Mouse (Mus musculus) liver, embryonic 14.5 days (tissue): ENCODE data around the gene Kpna7. TPM values are rescaled to one million over a fixed set of nuclear protein-coding genes. Genes with fewer than 3 reads are reported as not detected.

ENCODE experiments used
- ATAC-seq: fragments of 200-750 bp; cut with Nextera tagmentation; 2 replicates; pipeline ENCODE4 v1.8.0; 2017; ENCODE audit warnings: moderate number of reproducible peaks, mild to moderate bottlenecking, moderate library complexity; ENCODE audit not compliant: insufficient read depth
- DNase-seq, 3 experiments: peaks; one replicate each; pipeline ENCODE4 v3.0.0-alpha.2; 2012 to 2013; ENCODE audit warnings: low read depth in 3 of 3, low spot score in 3 of 3
- H3K27ac ChIP-seq: fragments of 300-500 bp; sonication (generic); 2 replicates; pipeline ENCODE4 v1.5.1; 2014; ENCODE audit warnings: moderate library complexity, mild to moderate bottlenecking, control low read depth, inconsistent platforms
- H3K27me3 ChIP-seq: fragments of 300-500 bp; sonication (generic); 2 replicates; pipeline ENCODE4 v1.6.1; 2014; ENCODE audit warnings: mild to moderate bottlenecking, low read length, moderate library complexity; ENCODE audit not compliant: control insufficient read depth, insufficient read depth
- H3K36me3 ChIP-seq: fragments of 300-500 bp; sonication (generic); replicated peaks from 2 replicates; pipeline ENCODE4 v1.6.1; 2014; ENCODE audit warnings: low read depth; ENCODE audit not compliant: control insufficient read depth, insufficient read depth
- H3K4me1 ChIP-seq, 2 experiments: fragments of 200-500 bp in 1 of 2; fragments of 300-500 bp in 1 of 2; sonication (generic) in 1 of 2; replicated peaks; 2 replicates each; pipeline ENCODE4 v1.6.1; 2012 to 2014; ENCODE audit warnings: antibody characterized with exemption in 1 of 2, inconsistent platforms in 1 of 2, low read length in 1 of 2; ENCODE audit not compliant: control insufficient read depth in 2 of 2, insufficient read depth in 2 of 2
- H3K4me2 ChIP-seq: fragments of 300-500 bp; sonication (generic); 2 replicates; pipeline ENCODE4 v1.6.1; 2014; ENCODE audit warnings: low read depth, mild to moderate bottlenecking, control low read depth, moderate library complexity
- H3K4me3 ChIP-seq, 2 experiments: fragments of 200-500 bp in 1 of 2; fragments of 300-500 bp in 1 of 2; sonication (generic) in 1 of 2; 2 replicates each; pipeline ENCODE4 v1.5.1; 2012 to 2014; ENCODE audit warnings: low read depth in 2 of 2, low read length in 2 of 2, mild to moderate bottlenecking in 2 of 2, control low read depth in 1 of 2, inconsistent platforms in 1 of 2, moderate library complexity in 1 of 2; ENCODE audit not compliant: insufficient read depth in 1 of 2
- H3K9ac ChIP-seq: fragments of 300-500 bp; sonication (generic); replicated peaks from 2 replicates; pipeline ENCODE4 v1.6.1; 2014; ENCODE audit warnings: mild to moderate bottlenecking, control low read depth, moderate library complexity
- H3K9me3 ChIP-seq: fragments of 300-500 bp; sonication (generic); 2 replicates; pipeline ENCODE4 v1.6.1; 2016; ENCODE audit warnings: low read length, mixed read lengths; ENCODE audit not compliant: control insufficient read depth
- CTCF ChIP-seq: IDR thresholded peaks from 2 replicates; pipeline ENCODE4 v1.5.1; 2016; ENCODE audit warnings: antibody characterized with exemption, low read depth, control low read depth
- EP300 ChIP-seq: IDR thresholded peaks from 2 replicates; pipeline ENCODE4 v1.6.1; 2016; ENCODE audit warnings: antibody characterized with exemption, low read depth
- WGBS: fragments of 180-500 bp; shearing (Covaris S2); extraction: QIAGEN DNeasy Blood & Tissue Kit; methylation state at CpG from one replicate; pipeline ENCODE4 v1.1.7; 2014; ENCODE audit not compliant: insufficient replicate concordance; 5-methylcytosine and 5-hydroxymethylcytosine counted together
- polyA plus RNA-seq, 2 experiments: library from polyadenylated mRNA; depleted of rRNA in 1 of 2; stranded (reverse) in 1 of 2; unstranded in 1 of 2; fragments of >200 nt; fragmentation: Nextera tagmentation in 1 of 2; extraction: Ambion mirVana in 1 of 2; gene quantifications; 2 replicates each; pipeline versions ENCODE4 v1.2.1 to v1.2.3; 2012 to 2014

The Kpna7 gene
- polyA plus RNA-seq, 2 experiments = 0.04 to 0.11 TPM

DNA sequence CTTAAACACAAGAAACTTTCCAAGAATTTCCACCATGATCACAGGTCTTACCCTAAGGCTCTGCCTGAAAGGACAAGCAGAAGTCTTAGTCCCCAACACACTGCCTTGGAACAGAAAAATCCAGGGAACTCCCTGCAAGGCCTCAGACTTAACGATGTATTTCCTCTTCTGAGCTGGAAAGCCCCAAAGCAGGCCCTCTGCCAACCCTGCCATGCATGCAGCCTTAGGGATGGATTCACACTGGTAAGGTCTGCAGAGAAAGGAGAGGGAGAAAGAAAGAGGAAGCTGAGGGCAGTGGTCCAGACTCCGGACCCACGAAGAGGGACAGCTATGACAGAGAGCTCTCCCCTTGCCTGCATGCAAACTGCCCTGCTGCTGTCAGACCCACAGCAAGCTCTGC, 120.4 kb downstream of the Kpna7 start:
- no peak overlapping the region for H3K9ac ChIP-seq
- 0 out of 4 replicates have a peak overlapping the region, but pooled peaks of 1 of the 2 experiments have one; percentile 0 for H3K4me3 ChIP-seq
- TF ChIP-seq CTCF (no peak), EP300 (no peak)
- H3K9me3 ChIP-seq = no peaks in the 10 kb centered on the region
- WGBS = 14% methylated on average over 3 of the region's 3 CpGs
- H3K4me1 ChIP-seq = peaks cover 0 to 7% of the 10 kb centered on the region in 2 experiments; a peak in 2 of 4 replicates
- H3K27me3 ChIP-seq = peaks cover 24% of the 10 kb centered on the region
- no peak overlapping the region; the same call in 1 of the 2 replicates for H3K4me2 ChIP-seq
- H3K27ac ChIP-seq = no peak overlapping the region
- DNase-seq (no peak), ATAC-seq (no peak)
- no peaks in the 10 kb centered on the region for H3K36me3 ChIP-seq

DNA sequence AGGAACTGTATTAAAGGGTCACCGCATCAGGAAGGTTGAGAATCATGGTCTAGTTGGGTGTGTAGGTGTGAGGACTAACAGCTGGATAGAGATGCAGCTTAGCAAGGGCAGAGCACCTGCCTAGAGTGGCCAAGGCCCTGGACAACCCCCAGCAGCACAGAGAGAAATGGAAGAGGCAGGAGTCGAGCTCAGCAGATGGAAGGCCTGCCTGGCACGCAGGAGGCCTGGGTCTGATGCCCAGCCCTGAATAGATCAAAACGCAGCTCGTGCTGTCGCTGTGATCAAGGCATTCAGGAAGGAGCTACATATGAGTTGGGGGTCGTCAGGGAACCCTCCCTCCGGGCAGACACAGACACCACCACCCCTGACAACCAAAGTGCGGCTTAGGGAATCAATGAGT, 125.6 kb downstream of the Kpna7 start:
- Histone ChIP-seq H3K27me3 (no peaks in the 10 kb centered on the region), H3K27ac (no peak overlapping the region), H3K9ac (no peak overlapping the region), H3K9me3 (no peaks in the 10 kb centered on the region), H3K4me1 (peaks cover 0 to 1% of the 10 kb centered on the region in 2 experiments; a peak in 1 of 4 replicates), H3K36me3 (no peaks in the 10 kb centered on the region), H3K4me3 (no peak overlapping the region), H3K4me2 (no peak overlapping the region)
- WGBS = 66% methylated on average over 9 of the region's 9 CpGs
- no peak for TF ChIP-seq CTCF
- ATAC-seq (no peak), DNase-seq (no peak)

DNA sequence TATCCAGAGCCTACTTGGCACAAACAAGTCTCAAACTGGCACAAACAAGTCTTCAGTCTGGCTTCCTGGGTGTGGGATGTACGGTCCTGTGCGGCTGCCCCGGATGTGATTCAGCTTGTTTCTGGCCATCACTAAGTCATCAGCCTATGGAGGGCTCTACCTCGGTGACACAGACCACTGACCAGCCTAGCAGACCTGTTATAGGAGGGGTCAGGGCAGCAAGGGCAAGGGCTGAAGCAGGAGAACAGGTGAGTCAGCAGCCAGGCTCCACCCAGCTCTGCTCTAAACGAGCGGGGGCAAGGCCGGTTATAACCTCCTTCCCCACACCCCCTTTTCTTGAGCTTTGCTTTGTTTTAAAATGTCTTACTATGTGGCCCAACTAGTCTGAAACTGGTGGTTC, 129.4 kb downstream of the Kpna7 start:
- WGBS = 64% methylated on average over 7 of the region's 7 CpGs
- H3K4me2 ChIP-seq = no peak overlapping the region
- no peaks in the 10 kb centered on the region for H3K9me3 ChIP-seq
- TF ChIP-seq EP300 (no peak), CTCF (no peak)
- DNase-seq = no peak
- no peaks in the 10 kb centered on the region for H3K36me3 ChIP-seq
- ATAC-seq = no peak
- no peaks in the 10 kb centered on the region for H3K27me3 ChIP-seq
- peaks cover 0 to 1% of the 10 kb centered on the region in 2 experiments; a peak in 1 of 4 replicates for H3K4me1 ChIP-seq
- H3K9ac ChIP-seq = no peak overlapping the region
- no peak overlapping the region for H3K27ac ChIP-seq
- no peak overlapping the region for H3K4me3 ChIP-seq

DNA sequence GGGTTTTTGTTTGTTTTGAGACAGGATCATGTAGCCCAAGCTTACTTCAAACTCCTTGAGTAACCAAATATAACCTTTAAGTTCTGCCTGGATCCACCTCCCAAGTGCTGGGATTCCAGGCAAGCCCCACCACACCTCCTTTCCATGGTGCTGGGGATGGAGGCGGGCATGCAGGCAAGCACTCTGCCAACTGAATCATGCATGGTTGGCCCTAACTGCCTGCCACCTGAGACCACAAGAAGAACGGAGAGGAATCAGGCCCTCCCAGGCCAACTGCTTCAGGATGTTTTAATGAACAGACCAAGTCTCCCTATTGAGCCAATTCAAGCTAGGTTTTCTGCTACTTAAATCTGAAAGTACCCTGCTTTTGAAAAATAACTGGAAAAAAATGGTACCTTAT, 131.2 kb downstream of the Kpna7 start:
- 49% methylated on average over 2 of the region's 2 CpGs for WGBS
- H3K4me1 ChIP-seq = peaks cover 0 to under 1% of the 10 kb centered on the region in 2 experiments; a peak in 1 of 4 replicates
- TF ChIP-seq EP300 (no peak), CTCF (no peak)
- no peak overlapping the region for H3K4me3 ChIP-seq
- H3K4me2 ChIP-seq = no peak overlapping the region
- ATAC-seq = no peak
- H3K9ac ChIP-seq = no peak overlapping the region
- H3K27me3 ChIP-seq = no peaks in the 10 kb centered on the region
- no peaks in the 10 kb centered on the region for H3K9me3 ChIP-seq
- no peak for DNase-seq
- no peak overlapping the region for H3K27ac ChIP-seq
- no peaks in the 10 kb centered on the region for H3K36me3 ChIP-seq

DNA sequence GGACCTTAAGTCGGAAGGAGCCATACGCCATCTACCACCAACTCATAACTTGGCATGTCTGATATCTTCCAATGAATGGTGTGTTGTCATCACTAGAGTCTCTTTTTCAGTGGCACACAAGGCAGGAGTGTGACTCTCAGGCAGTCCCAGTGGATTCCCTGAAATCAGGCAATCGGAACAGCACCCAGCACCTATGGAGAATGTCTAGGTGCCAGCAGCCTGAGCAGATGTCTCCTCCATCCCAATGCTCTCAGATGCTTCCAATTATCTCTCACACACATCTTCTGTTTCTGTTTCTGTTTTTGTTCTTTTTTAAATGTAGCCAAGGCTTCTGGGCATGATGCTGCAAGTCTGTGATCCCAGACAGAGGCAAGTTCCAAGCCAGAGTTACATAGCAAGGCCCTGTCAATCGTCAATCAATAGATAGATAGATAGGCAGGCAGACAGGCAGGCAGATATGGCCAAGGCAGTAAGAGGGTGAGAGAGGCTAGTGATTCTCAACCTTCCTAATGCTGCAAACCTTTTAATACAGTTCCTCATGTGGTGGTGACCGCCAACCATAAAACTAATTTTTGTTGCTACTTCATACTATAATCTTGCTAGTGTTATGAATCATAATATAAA, 133.3 kb downstream of the Kpna7 start:
- 74% methylated on average over 5 of the region's 5 CpGs for WGBS
- DNase-seq (no peak), ATAC-seq (no peak)
- H3K4me2 ChIP-seq = no peak overlapping the region
- no peaks in the 10 kb centered on the region for H3K4me1 ChIP-seq
- no peak overlapping the region for H3K9ac ChIP-seq
- no peak overlapping the region for H3K27ac ChIP-seq
- H3K27me3 ChIP-seq = no peaks in the 10 kb centered on the region
- no peaks in the 10 kb centered on the region for H3K9me3 ChIP-seq
- no peak overlapping the region for H3K4me3 ChIP-seq
- H3K36me3 ChIP-seq = no peaks in the 10 kb centered on the region
- TF ChIP-seq EP300 = no peak
- no peak for TF ChIP-seq CTCF
